Comparison of ENCODE assay signal across 20 mouse cellular contexts in genomic region chr1:37610242-37610641, GRCm38 (mm10).
"Had no signal": no experiment of that assay in that cellular context is flagged by ENCODE, and none has a peak within 500 bp of the region (broad histone marks: within the 10 kb centered on the region; RNA-seq: fewer than 3 reads in every experiment).

No protein-coding gene starts in this region.

- H3K27me3 ChIP-seq: limb, embryonic 12.5 days; lung, embryonic 15.5 days; neural tube, embryonic 13.5 days had no signal

- H3K4me3 ChIP-seq: left cerebral cortex, adult 2 months; limb, embryonic 12.5 days; lung, embryonic 15.5 days; neural tube, embryonic 13.5 days had no signal

- H3K27ac ChIP-seq: left cerebral cortex, adult 2 months; limb, embryonic 12.5 days; liver, embryonic 14.5 days; lung, embryonic 15.5 days; neural tube, embryonic 13.5 days had no signal

- H3K9me3 ChIP-seq: limb, embryonic 12.5 days; lung, embryonic 15.5 days; neural tube, embryonic 13.5 days had no signal

- H3K9ac ChIP-seq: limb, embryonic 12.5 days; liver, embryonic 14.5 days; lung, embryonic 15.5 days; neural tube, embryonic 13.5 days had no signal

- DNase-seq: kidney, postnatal 10 days; kidney, postnatal 36 days; layer of hippocampus, postnatal 36 days; lung, postnatal 10 days; lung, postnatal 4 days; midbrain, embryonic 14.5 days; right cerebral cortex, adult 18-20 months; right cerebral cortex, postnatal 14 days; right cerebral cortex, postnatal 4 days; spleen, adult 18-20 months; thymus, adult 2 months; thymus, postnatal 14 days; thymus, postnatal 4 days had no signal

- H3K36me3 ChIP-seq: limb, embryonic 12.5 days; lung, embryonic 15.5 days; neural tube, embryonic 13.5 days had no signal

- H3K4me2 ChIP-seq: limb, embryonic 12.5 days; liver, embryonic 11.5 days; lung, embryonic 15.5 days; midbrain, embryonic 11.5 days; neural tube, embryonic 13.5 days had no signal
